Mouse (Mus musculus): ENCODE results near the gene Gna13. TPM values are rescaled to one million over a fixed set of nuclear protein-coding genes. Genes with fewer than 3 reads are reported as not detected.
A peak's percentile ranks its signal among the peaks of the same experiment; 100 is the strongest.

Gene Gna13
- polyA plus RNA-seq, 1 experiment from 2014 or later = 28.3 TPM

DNA sequence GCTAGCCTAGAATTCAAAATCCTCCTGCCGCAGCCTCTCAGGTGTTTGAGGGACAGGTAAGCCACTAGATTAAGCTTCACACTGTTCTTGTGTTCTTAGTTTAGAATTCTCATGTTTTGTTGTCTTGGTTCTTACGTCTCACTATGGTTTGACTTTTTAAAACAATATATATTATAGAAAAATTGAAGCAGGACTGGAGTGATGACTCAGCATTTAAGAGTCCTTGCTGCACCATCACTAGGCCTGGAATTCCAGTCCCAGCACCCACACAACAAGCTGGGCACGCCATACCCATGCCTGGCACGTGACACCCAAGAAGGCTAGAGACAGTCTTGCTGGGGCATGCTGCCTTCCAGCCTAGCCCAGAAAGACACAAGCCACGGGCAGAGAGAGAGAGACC is 43.8 kb downstream of the Gna13 start:
- no peak for ATAC-seq (ENCODE audit: low read depth)
- H3K27me3 ChIP-seq (ENCODE audit: control insufficient read depth, insufficient read depth, low read depth, low read length) = no peaks in the 10 kb centered on the region
- H3K4me1 ChIP-seq (replicated peaks; ENCODE audit: control insufficient read depth, insufficient read depth, low read length) = no peaks in the 10 kb centered on the region
- no peaks in the 10 kb centered on the region for H3K9me3 ChIP-seq (ENCODE audit: control insufficient read depth, low read length)
- WGBS = 84% methylated on average over 5 of the region's 5 CpGs
- H3K9ac ChIP-seq (ENCODE audit: low read length) = no peak overlapping the region
- H3K27ac ChIP-seq (ENCODE audit: low read length) = no peak overlapping the region
- H3K36me3 ChIP-seq (ENCODE audit: control insufficient read depth, insufficient read depth, low read length) = no peaks in the 10 kb centered on the region
- no peak overlapping the region for H3K4me3 ChIP-seq (ENCODE audit: low read length)
- no peak overlapping the region for H3K4me2 ChIP-seq (ENCODE audit: low read depth, low read length)

DNA sequence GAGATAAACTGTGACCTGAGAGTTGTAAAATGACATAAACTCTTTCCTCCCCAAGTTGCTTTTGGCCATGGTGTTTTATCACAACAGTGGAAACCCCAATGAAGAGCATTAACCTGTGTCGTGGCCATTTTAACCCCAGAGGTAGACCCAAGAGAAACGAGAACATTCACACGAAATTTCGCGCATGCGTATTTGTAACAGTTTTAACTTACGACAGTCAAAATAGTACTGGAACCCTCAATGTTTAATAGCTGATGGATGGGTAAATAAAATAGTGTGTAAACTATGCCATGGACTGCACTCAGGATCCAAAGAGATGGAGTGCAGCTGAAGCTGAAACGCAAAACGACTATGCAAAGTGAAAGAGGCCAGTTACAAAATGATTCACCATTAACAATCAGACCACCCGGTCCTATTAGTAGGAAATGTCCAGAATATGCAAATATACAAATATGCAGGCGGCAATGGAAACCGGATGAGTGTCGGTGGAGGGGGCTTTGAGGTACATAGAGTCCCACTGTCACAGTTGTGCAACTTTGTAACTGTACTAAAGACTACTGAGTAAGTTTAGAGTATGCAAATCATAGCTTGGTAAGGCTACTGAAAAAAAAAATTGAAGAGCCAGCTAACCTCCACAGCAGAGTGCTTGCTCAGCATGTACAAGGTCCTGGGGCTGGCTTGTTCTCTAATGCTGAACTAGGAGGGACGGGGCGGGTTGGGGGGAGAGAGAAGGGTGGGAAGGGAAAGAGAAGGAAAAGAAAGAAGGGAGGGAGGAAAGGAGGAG is 47.8 kb downstream of the Gna13 start:
- H3K4me3 ChIP-seq (ENCODE audit: low read length) = no peak overlapping the region
- H3K4me1 ChIP-seq (replicated peaks; ENCODE audit: control insufficient read depth, insufficient read depth, low read length) = peaks cover 1% of the 10 kb centered on the region; the same call in 1 of the 2 replicates
- no peaks in the 10 kb centered on the region for H3K9me3 ChIP-seq (ENCODE audit: control insufficient read depth, low read length)
- H3K27ac ChIP-seq (ENCODE audit: low read length) = no peak overlapping the region
- H3K4me2 ChIP-seq (ENCODE audit: low read depth, low read length) = no peak overlapping the region
- no peak for ATAC-seq (ENCODE audit: low read depth)
- no peaks in the 10 kb centered on the region for H3K36me3 ChIP-seq (ENCODE audit: control insufficient read depth, insufficient read depth, low read length)
- WGBS = 81% methylated on average over 15 of the region's 15 CpGs
- H3K27me3 ChIP-seq (ENCODE audit: control insufficient read depth, insufficient read depth, low read depth, low read length) = no peaks in the 10 kb centered on the region
- no peak overlapping the region for H3K9ac ChIP-seq (ENCODE audit: low read length)

DNA sequence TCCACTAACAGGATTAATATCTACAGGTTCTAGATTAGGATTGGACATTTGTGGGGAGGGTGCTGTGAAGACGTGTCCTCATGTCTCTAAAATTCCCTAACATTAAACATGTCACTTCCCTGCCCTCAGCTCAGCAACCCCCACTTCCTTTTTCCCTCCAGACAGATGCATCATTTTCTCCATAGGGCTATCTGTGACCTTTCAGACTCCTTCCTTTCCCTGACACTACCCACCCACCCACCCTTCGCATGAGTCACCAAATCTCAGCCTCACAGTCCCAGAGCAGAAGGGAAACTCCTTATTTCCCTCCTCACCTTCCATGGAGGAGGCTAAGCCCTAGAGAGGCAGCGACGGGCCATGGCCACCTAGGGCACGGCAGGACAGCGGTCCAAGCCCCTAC is 51.0 kb downstream of the Gna13 start, which contains the start of gene 9930022D16Rik:
TSS of gene 9930022D16Rik (plus strand) at position 301 of the 400 bp plus-strand sequence.
- 78% methylated on average over 6 of the region's 6 CpGs for WGBS

GRCm38 (mm10) chr11:109414802-109415201 is 52.2 kb downstream of the Gna13 start:
- 88% methylated on average over 5 of the region's 5 CpGs for WGBS
- ATAC-seq (ENCODE audit: low read depth) = no peak
- H3K4me1 ChIP-seq (replicated peaks; ENCODE audit: control insufficient read depth, insufficient read depth, low read length) = peaks cover 7% of the 10 kb centered on the region
- no peaks in the 10 kb centered on the region for H3K27me3 ChIP-seq (ENCODE audit: control insufficient read depth, insufficient read depth, low read depth, low read length)
- H3K36me3 ChIP-seq (ENCODE audit: control insufficient read depth, insufficient read depth, low read length) = no peaks in the 10 kb centered on the region
- no peak overlapping the region for H3K4me3 ChIP-seq (ENCODE audit: low read length)
- no peak overlapping the region for H3K4me2 ChIP-seq (ENCODE audit: low read depth, low read length)
- no peaks in the 10 kb centered on the region for H3K9me3 ChIP-seq (ENCODE audit: control insufficient read depth, low read length)
- no peak overlapping the region for H3K9ac ChIP-seq (ENCODE audit: low read length)
- H3K27ac ChIP-seq (ENCODE audit: low read length) = no peak overlapping the region

More for the DNA sequence above, 51.0 kb downstream of the Gna13 start, which contains the start of gene 9930022D16Rik:
- Histone ChIP-seq H3K4me3 (ENCODE audit: low read length) (no peak within 1 kb of the TSS), H3K27ac (ENCODE audit: low read length) (no peak within 1 kb of the TSS), H3K9me3 (ENCODE audit: control insufficient read depth, low read length) (no peaks in the 10 kb centered on the region), H3K36me3 (ENCODE audit: control insufficient read depth, insufficient read depth, low read length) (no peaks in the 10 kb centered on the region), H3K27me3 (ENCODE audit: control insufficient read depth, insufficient read depth, low read depth, low read length) (no peaks in the 10 kb centered on the region), H3K4me2 (ENCODE audit: low read depth, low read length) (no peak within 1 kb of the TSS), H3K4me1 (replicated peaks; ENCODE audit: control insufficient read depth, insufficient read depth, low read length) (peaks cover 7% of the 10 kb centered on the region), H3K9ac (ENCODE audit: low read length) (no peak within 1 kb of the TSS)
- no peak for ATAC-seq (ENCODE audit: low read depth)

- no peak overlapping the region for H3K4me3 ChIP-seq (ENCODE audit: low read length)
- no peak overlapping the region for H3K27ac ChIP-seq (ENCODE audit: low read length)
- no peaks in the 10 kb centered on the region for H3K27me3 ChIP-seq (ENCODE audit: control insufficient read depth, insufficient read depth, low read depth, low read length)
- H3K4me2 ChIP-seq (ENCODE audit: low read depth, low read length) = peak overlapping the region; percentile 34; the same call in 1 of the 2 replicates
- H3K4me1 ChIP-seq (replicated peaks; ENCODE audit: control insufficient read depth, insufficient read depth, low read length) = peaks cover 7% of the 10 kb centered on the region
- 24% methylated on average over 8 of the region's 8 CpGs for WGBS
- no peak overlapping the region for H3K9ac ChIP-seq (ENCODE audit: low read length)
- H3K9me3 ChIP-seq (ENCODE audit: control insufficient read depth, low read length) = no peaks in the 10 kb centered on the region
- H3K36me3 ChIP-seq (ENCODE audit: control insufficient read depth, insufficient read depth, low read length) = no peaks in the 10 kb centered on the region
- ATAC-seq (ENCODE audit: low read depth) = peak; percentile 59
Measured at GRCm38 (mm10) chr11:109416709-109417420, 54.2 kb downstream of the Gna13 start.

DNA sequence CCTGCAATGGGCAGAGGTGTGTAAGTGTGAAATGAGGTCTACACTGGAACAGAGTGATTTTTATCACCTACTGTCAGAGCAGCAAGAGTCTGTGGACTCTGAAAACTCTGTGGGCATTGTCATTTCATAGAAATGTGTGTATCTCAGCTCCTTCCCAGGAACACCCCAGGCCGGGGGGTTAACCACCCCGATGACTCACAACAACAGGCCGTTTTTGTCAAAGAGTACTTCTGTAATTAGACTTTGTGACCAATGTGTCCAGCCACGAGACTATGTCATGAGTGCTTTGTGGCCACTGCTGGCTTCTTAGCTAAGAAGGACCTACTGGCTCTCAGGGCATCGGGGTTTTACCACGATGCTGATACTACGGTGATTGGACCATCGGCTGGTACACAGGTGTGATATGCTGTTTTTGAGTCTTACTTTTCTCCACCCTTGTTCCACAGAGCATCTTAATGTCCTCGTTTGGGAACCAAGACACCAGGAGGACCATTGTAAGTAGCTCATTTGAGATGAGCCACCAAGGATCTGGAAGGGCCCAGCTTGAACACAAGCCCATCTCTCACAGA is 54.9 kb downstream of the Gna13 start:
- peak; percentile 34; the same call in 1 of the 2 replicates for ATAC-seq (ENCODE audit: low read depth)
- H3K4me1 ChIP-seq (replicated peaks; ENCODE audit: control insufficient read depth, insufficient read depth, low read length) = peaks cover 7% of the 10 kb centered on the region

GRCm38 (mm10) chr11:109419461-109419860 is 56.8 kb downstream of the Gna13 start:
- no peak for ATAC-seq (ENCODE audit: low read depth)
- H3K27me3 ChIP-seq (ENCODE audit: control insufficient read depth, insufficient read depth, low read depth, low read length) = no peaks in the 10 kb centered on the region
- H3K9ac ChIP-seq (ENCODE audit: low read length) = no peak overlapping the region
- H3K4me3 ChIP-seq (ENCODE audit: low read length) = no peak overlapping the region
- WGBS = 40% methylated on average over 4 of the region's 4 CpGs
- no peak overlapping the region for H3K27ac ChIP-seq (ENCODE audit: low read length)
- no peak overlapping the region for H3K4me2 ChIP-seq (ENCODE audit: low read depth, low read length)
- H3K9me3 ChIP-seq (ENCODE audit: control insufficient read depth, low read length) = peaks cover 4% of the 10 kb centered on the region; the same call in 1 of the 2 replicates
- no peaks in the 10 kb centered on the region for H3K36me3 ChIP-seq (ENCODE audit: control insufficient read depth, insufficient read depth, low read length)
- H3K4me1 ChIP-seq (replicated peaks; ENCODE audit: control insufficient read depth, insufficient read depth, low read length) = peaks cover 7% of the 10 kb centered on the region

More for the DNA sequence above, 54.9 kb downstream of the Gna13 start:
- WGBS = 78% methylated on average over 9 of the region's 9 CpGs
- H3K9me3 ChIP-seq (ENCODE audit: control insufficient read depth, low read length) = peaks cover 4% of the 10 kb centered on the region; the same call in 1 of the 2 replicates
- H3K27ac ChIP-seq (ENCODE audit: low read length) = no peak overlapping the region
- H3K4me2 ChIP-seq (ENCODE audit: low read depth, low read length) = no peak overlapping the region
- no peak overlapping the region for H3K9ac ChIP-seq (ENCODE audit: low read length)
- no peak overlapping the region for H3K4me3 ChIP-seq (ENCODE audit: low read length)
- no peaks in the 10 kb centered on the region for H3K27me3 ChIP-seq (ENCODE audit: control insufficient read depth, insufficient read depth, low read depth, low read length)
- H3K36me3 ChIP-seq (ENCODE audit: control insufficient read depth, insufficient read depth, low read length) = no peaks in the 10 kb centered on the region

GRCm38 (mm10) chr11:109419961-109420566 is 57.4 kb downstream of the Gna13 start:
- Histone ChIP-seq H3K27me3 (ENCODE audit: control insufficient read depth, insufficient read depth, low read depth, low read length) (no peaks in the 10 kb centered on the region), H3K9me3 (ENCODE audit: control insufficient read depth, low read length) (peaks cover 4% of the 10 kb centered on the region; the same call in 1 of the 2 replicates), H3K27ac (ENCODE audit: low read length) (no peak overlapping the region), H3K9ac (ENCODE audit: low read length) (no peak overlapping the region), H3K4me3 (ENCODE audit: low read length) (no peak overlapping the region), H3K4me1 (replicated peaks; ENCODE audit: control insufficient read depth, insufficient read depth, low read length) (peaks cover 7% of the 10 kb centered on the region), H3K4me2 (ENCODE audit: low read depth, low read length) (no peak overlapping the region), H3K36me3 (ENCODE audit: control insufficient read depth, insufficient read depth, low read length) (no peaks in the 10 kb centered on the region)
- WGBS = 32% methylated on average over 16 of the region's 16 CpGs
- ATAC-seq (ENCODE audit: low read depth) = no peak
